8 mouse cellular contexts compared by ENCODE assay signal in genomic region chrX:162643789-162644092, GRCm38 (mm10). TPM values are rescaled to one million over a fixed set of nuclear protein-coding genes. Genes with fewer than 3 reads are reported as not detected.
DNase-seq lines count a peak whose midpoint lies in the region; ATAC-seq and TF ChIP-seq lines count a peak whose summit lies in the region.

No protein-coding gene starts in this region.

- H3K4me1 ChIP-seq in kidney, adult 2 months (ENCODE audit: control insufficient read depth, insufficient read depth, low read length): no peaks in the 10 kb centered on the region
- H3K4me1 ChIP-seq in embryonic facial prominence, embryonic 10.5 days: no peaks in the 10 kb centered on the region
- H3K4me1 ChIP-seq in hindbrain, embryonic 16.5 days (ENCODE audit: control insufficient read depth, insufficient read depth, low read depth, low read length): no peaks in the 10 kb centered on the region
- H3K4me1 ChIP-seq in midbrain, embryonic 15.5 days: no peaks in the 10 kb centered on the region

- DNase-seq in kidney, adult 2 months: no peak
- DNase-seq in kidney, postnatal 10 days: no peak
- no peak for DNase-seq in embryonic facial prominence, embryonic 10.5 days (ENCODE audit: low spot score)
- no peak for DNase-seq in layer of hippocampus, adult 8-10 months (ENCODE audit: low spot score in 2 of 2)
- no peak for DNase-seq in right cerebral cortex, postnatal 10 days (ENCODE audit: low spot score in 2 of 2)

- no peak for TF ChIP-seq POLR2A in kidney, adult 2 months (IDR thresholded peaks at IDR 0.05; ENCODE audit: low read depth, low read length)

- no peaks in the 10 kb centered on the region for H3K27me3 ChIP-seq in kidney, adult 2 months (replicated peaks; ENCODE audit: control insufficient read depth, insufficient read depth, low read length)
- peaks cover 83% of the 10 kb centered on the region for H3K27me3 ChIP-seq in embryonic facial prominence, embryonic 10.5 days (replicated peaks; ENCODE audit: low read depth, poor library complexity, severe bottlenecking)
- H3K27me3 ChIP-seq in hindbrain, embryonic 16.5 days (replicated peaks; ENCODE audit: control insufficient read depth, insufficient read depth, low read length): peaks cover 4% of the 10 kb centered on the region; the same call in 1 of the 2 replicates
- H3K27me3 ChIP-seq in midbrain, embryonic 15.5 days (replicated peaks): peaks cover 5% of the 10 kb centered on the region; the same call in 1 of the 2 replicates

- H3K9me3 ChIP-seq in embryonic facial prominence, embryonic 10.5 days: no peaks in the 10 kb centered on the region
- no peaks in the 10 kb centered on the region for H3K9me3 ChIP-seq in hindbrain, embryonic 16.5 days (ENCODE audit: control insufficient read depth, low read length)
- H3K9me3 ChIP-seq in midbrain, embryonic 15.5 days: no peaks in the 10 kb centered on the region

- peak overlapping the region; percentile 39; the same call in 1 of the 2 replicates for H3K4me3 ChIP-seq in kidney, adult 2 months (ENCODE audit: insufficient read depth, low read depth, low read length)
- peak overlapping the region; percentile 65 for H3K4me3 ChIP-seq in embryonic facial prominence, embryonic 10.5 days
- peak overlapping the region; percentile 62 for H3K4me3 ChIP-seq in hindbrain, embryonic 16.5 days (ENCODE audit: low read length)
- H3K4me3 ChIP-seq in midbrain, embryonic 15.5 days: peak overlapping the region; percentile 68

- no peak overlapping the region for H3K27ac ChIP-seq in kidney, adult 2 months (ENCODE audit: insufficient read depth, low read depth, low read length)
- H3K27ac ChIP-seq in embryonic facial prominence, embryonic 10.5 days (replicated peaks): no peak overlapping the region
- no peak overlapping the region for H3K27ac ChIP-seq in hindbrain, embryonic 16.5 days (ENCODE audit: low read depth, low read length)
- H3K27ac ChIP-seq in midbrain, embryonic 15.5 days: no peak overlapping the region

- no peak for ATAC-seq in hindbrain, embryonic 16.5 days
- no peak for ATAC-seq in midbrain, embryonic 15.5 days (replicated peaks)
- ATAC-seq in megakaryocyte-erythroid progenitor cell, adult 5-6 weeks (replicated peaks; ENCODE audit: low FRiP score, low TSS enrichment, poor library complexity, severe bottlenecking): no peak

- H3K36me3 ChIP-seq in kidney, adult 2 months (ENCODE audit: control insufficient read depth, insufficient read depth, low read length): no peaks in the 10 kb centered on the region
- H3K36me3 ChIP-seq in embryonic facial prominence, embryonic 10.5 days (replicated peaks): no peaks in the 10 kb centered on the region
- no peaks in the 10 kb centered on the region for H3K36me3 ChIP-seq in hindbrain, embryonic 16.5 days (ENCODE audit: control insufficient read depth, insufficient read depth, low read length)
- H3K36me3 ChIP-seq in midbrain, embryonic 15.5 days (replicated peaks): no peaks in the 10 kb centered on the region

- WGBS in kidney, adult 2 months: 2% methylated on average over 4 of the region's 4 CpGs
- 17% methylated on average over 4 of the region's 4 CpGs for WGBS in embryonic facial prominence, embryonic 10.5 days
- WGBS in hindbrain, embryonic 16.5 days: 16% methylated on average over 4 of the region's 4 CpGs
- 12% methylated on average over 4 of the region's 4 CpGs for WGBS in midbrain, embryonic 15.5 days

- TF ChIP-seq CTCF in kidney, adult 2 months (conservative IDR thresholded peaks at IDR 0.05; ENCODE audit: insufficient read depth, insufficient read length, low read depth, low read length): no peak

- peak overlapping the region; percentile 69 for H3K4me2 ChIP-seq in hindbrain, embryonic 16.5 days (ENCODE audit: low read length)
- H3K4me2 ChIP-seq in midbrain, embryonic 15.5 days: peak overlapping the region; percentile 63

- H3K9ac ChIP-seq in hindbrain, embryonic 16.5 days (ENCODE audit: low read depth, low read length): no peak overlapping the region
- no peak overlapping the region for H3K9ac ChIP-seq in midbrain, embryonic 15.5 days

RNA-seq across cellular contexts. Expression of gene Reps2, which starts 0.3 kb away (rescaled TPM):
- 8.7 and 9.5 TPM in 2 replicates for polyA plus RNA-seq in kidney, adult 2 months (2012; rRNA removed)
- polyA plus RNA-seq in embryonic facial prominence, embryonic 10.5 days (2016; fragmentation: Nextera tagmentation; extraction: Ambion mirVana): 0.25 and 0.29 TPM in 2 replicates
- polyA plus RNA-seq in hindbrain, embryonic 16.5 days (2015; fragmentation: Nextera tagmentation; extraction: Ambion mirVana): 2.6 and 3.3 TPM in 2 replicates
- polyA plus RNA-seq in midbrain, embryonic 15.5 days (2015; fragmentation: Nextera tagmentation; extraction: Ambion mirVana): 3.7 and 4.6 TPM in 2 replicates
- total RNA-seq in megakaryocyte-erythroid progenitor cell, adult 5-6 weeks (2014; fragmentation: Nextera tagmentation): 16.8 and 17.0 TPM in 2 replicates
- total RNA-seq in megakaryocyte-erythroid progenitor cell, adult 5-6 weeks (2017): 12.2 and 15.8 TPM in 2 replicates
- 100 to 1,000 TPM; 127 to 163 (median 150) TPM for total RNA-seq in layer of hippocampus, adult 8-10 months (2022)
